Mouse (Mus musculus) cerebellum, adult 9-11 months (tissue): Measurements from ENCODE around the gene Olfr1198.

Source experiments
- DNase-seq: peaks from one replicate; pipeline ENCODE4 v3.0.0; 2022

Gene Olfr1198

DNA sequence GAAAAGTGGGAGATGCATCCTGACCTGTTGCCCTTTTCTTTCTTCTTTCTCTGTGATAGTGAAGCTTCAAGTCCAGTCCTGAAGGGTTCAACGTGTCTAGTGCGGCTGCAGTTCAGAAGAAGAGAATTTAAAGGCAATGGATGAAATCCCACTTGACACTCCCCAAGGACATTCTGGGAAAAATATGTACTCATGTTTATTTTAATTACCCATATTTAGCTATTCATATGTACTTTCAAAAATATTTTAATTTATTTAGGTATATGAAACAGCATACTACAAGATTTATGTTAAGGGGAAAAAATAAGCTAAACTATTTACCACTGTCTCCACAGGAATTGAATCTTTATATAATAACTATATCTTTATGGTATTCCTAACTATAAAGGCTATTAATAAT lies at the start of gene Olfr1198:
Gene Olfr1198, minus strand, starts transcription at position 101 of the 400 bp plus-strand sequence.
- no peak for DNase-seq

DNA sequence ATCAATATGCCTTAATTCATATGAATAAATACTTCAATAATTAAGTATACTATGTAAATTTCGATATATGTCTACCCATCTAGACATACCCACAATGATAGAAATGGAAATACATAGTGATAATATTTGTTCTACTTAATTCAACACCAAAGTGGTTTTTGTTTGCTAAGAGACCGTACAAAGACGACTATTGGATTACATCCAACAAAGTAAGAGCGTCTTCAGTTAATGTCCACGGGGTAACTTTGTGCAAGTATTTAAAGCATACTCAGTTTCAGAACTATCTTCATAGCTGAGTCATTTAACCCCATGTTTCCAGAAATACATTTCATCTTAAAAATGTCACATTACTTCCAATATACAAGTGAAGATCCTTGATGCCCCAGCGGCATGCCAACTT lies 41.6 kb upstream of the Olfr1198 start, which contains the start of gene Olfr1201:
Gene Olfr1201, plus strand, starts transcription at position 301 of the 400 bp plus-strand sequence.
- DNase-seq: no peak

DNA sequence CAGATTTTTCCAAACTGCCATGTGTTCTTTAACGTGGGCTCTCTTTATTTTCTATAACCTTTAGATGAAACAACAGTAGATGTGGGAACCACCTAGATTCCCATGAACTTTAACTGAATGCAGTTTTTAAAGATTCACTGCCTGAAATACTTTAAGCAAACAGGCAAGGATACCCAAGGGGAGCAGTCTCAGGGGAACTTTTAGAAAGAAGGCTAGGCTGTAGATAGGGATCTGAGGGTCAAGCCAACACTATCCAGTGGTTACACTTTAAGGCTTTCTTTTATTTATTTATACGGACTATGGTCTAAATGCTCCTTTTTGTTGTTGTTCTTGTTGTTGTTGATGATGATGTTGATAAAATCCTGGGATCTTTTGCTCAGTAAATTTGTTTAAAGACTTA lies 19.2 kb upstream of the Olfr1198 start, which contains the start of gene Olfr1200:
Gene Olfr1200, minus strand, starts transcription at position 101 of the 400 bp plus-strand sequence.
- DNase-seq: no peak

DNA sequence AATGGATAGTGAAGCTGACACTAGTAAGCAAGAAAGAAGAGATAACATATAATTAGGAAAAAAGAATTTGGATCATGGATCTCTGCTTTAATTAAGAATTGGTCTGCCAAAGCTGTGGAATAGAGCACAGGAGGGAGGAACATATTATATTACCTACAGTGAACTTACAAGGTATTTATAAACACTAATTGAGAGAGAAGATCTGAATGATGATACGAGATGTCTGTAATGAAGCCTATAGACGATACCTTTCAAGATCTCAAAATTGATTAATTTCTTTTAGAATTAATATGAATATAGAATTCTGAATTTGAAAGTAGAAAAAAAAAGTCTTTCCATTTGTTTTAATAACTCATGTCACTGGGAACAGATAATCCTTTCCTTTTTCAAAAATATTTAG lies 9.2 kb upstream of the Olfr1198 start, which contains the start of gene Olfr1199:
Gene Olfr1199, minus strand, starts transcription at position 101 of the 400 bp plus-strand sequence.
- no peak for DNase-seq

DNA sequence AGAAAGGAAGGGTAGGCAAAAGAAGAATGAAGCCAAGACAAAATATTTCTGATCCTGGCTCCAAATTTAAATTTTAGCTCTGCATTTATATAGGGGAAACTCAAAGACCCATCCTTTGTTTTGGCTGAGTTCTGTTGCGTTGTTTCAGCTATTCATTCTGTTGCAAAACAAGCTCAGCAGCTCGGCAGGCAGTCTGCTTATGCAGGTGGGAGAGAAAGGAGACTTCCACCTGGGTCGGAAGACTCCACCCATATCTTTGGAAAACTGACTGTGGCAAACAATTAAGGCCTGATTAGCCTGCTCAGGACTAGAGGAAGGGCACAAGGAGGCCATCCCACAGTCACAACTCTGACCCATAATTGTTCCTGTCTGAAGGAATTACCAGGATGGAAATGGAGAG lies 7.8 kb downstream of the Olfr1198 start:
- no peak for DNase-seq

DNA sequence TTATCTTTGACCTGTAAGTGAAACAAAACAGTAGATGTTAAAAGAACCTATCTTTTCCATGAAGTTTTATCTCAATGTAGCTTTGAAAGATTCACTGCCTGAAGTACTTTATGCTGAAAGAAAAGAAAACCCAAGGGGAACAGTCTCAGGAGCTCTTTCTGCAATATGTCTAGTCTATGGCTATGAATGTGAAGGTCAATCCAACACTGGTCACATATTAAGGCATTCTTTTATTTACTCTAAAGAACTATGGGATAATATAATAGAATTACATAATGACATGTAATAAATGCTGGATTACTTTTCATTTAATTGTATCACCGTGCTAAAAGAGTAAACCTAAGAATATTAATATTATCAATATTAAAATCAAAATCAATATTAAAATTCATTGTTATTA lies 18.9 kb downstream of the Olfr1198 start, which contains the start of gene Olfr1197:
Gene Olfr1197, minus strand, starts transcription at position 101 of the 400 bp plus-strand sequence.
- no peak for DNase-seq

DNA sequence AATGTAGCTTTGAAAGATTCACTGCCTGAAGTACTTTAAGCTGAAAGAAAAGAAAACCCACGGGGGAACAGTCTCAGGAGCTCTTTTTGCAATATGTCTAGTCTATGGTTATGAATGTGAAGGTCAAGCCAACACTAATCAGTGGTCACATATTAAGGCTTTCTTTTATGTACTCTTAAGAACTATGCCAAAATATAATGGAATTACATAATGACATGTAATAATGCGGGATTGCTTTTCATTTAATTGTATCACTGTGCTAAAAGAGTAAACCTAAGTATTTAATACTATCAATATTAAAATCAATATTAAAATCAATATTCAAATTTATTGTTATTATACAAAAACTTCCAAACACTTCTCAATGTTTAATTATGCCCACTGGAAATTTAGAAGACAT lies 46.7 kb downstream of the Olfr1198 start, which contains the start of gene Olfr1196:
Gene Olfr1196, minus strand, starts transcription at position 101 of the 400 bp plus-strand sequence.
- no peak for DNase-seq
